Mouse (Mus musculus) kidney, postnatal 4 days (tissue): ENCODE results near the gene Agrp.

Source experiments
- DNase-seq, 2 experiments: peaks; one replicate each; pipeline ENCODE4 v3.0.0; 2021; ENCODE audit warnings: mixed read lengths in 2 of 2

Agrp gene

GRCm38 (mm10) chr8:105546384-105547350 lies 90.5 kb downstream of the Agrp start:
- DNase-seq = no peak

GRCm38 (mm10) chr8:105545249-105545648 lies 91.9 kb downstream of the Agrp start:
- peak in 1 of 2 experiments; percentile 24 for DNase-seq

- peak; percentile 65 to 77 for DNase-seq
Observed at GRCm38 (mm10) chr8:105544544-105545205, 92.5 kb downstream of the Agrp start.

GRCm38 (mm10) chr8:105543703-105544102 lies 93.5 kb downstream of the Agrp start:
- no peak for DNase-seq

- DNase-seq = no peak
Observed at GRCm38 (mm10) chr8:105542808-105543207, 94.4 kb downstream of the Agrp start.

- DNase-seq = no peak
Observed at GRCm38 (mm10) chr8:105542032-105542656, 95.0 kb downstream of the Agrp start.

- DNase-seq = no peak
Observed at GRCm38 (mm10) chr8:105538940-105539339, 98.3 kb downstream of the Agrp start.

GRCm38 (mm10) chr8:105537011-105537677 lies 100.0 kb downstream of the Agrp start:
- DNase-seq = no peak

GRCm38 (mm10) chr8:105536546-105536945 lies 100.6 kb downstream of the Agrp start:
- DNase-seq = no peak

- peak; percentile 91 for DNase-seq
Observed at GRCm38 (mm10) chr8:105533892-105534329, 103.3 kb downstream of the Agrp start.

- DNase-seq = peak in 1 of 2 experiments; percentile 23
Observed at GRCm38 (mm10) chr8:105533439-105533838, 103.8 kb downstream of the Agrp start.

- DNase-seq = peak; percentile 80 to 82
Observed at GRCm38 (mm10) chr8:105531774-105532173, 105.4 kb downstream of the Agrp start.

- peak in 1 of 2 experiments; percentile 25 for DNase-seq
Observed at GRCm38 (mm10) chr8:105529271-105529670, 107.9 kb downstream of the Agrp start.

- no peak for DNase-seq
Observed at GRCm38 (mm10) chr8:105528206-105528605, 109.0 kb downstream of the Agrp start.

- peak; percentile 71 to 81 for DNase-seq
Observed at GRCm38 (mm10) chr8:105527110-105527509, 110.1 kb downstream of the Agrp start.

- peak in 1 of 2 experiments; percentile 22 for DNase-seq
Observed at GRCm38 (mm10) chr8:105522890-105523289, 114.3 kb downstream of the Agrp start.

- DNase-seq = no peak
Observed at GRCm38 (mm10) chr8:105521995-105522769, 115.0 kb downstream of the Agrp start.

GRCm38 (mm10) chr8:105521061-105521460 lies 116.1 kb downstream of the Agrp start:
- peak in 1 of 2 experiments; percentile 24 for DNase-seq

- no peak for DNase-seq
Observed at GRCm38 (mm10) chr8:105520521-105520920, 116.7 kb downstream of the Agrp start.

- DNase-seq = no peak
Observed at GRCm38 (mm10) chr8:105519591-105519990, 117.6 kb downstream of the Agrp start.

- DNase-seq = peak; percentile 70 to 78
Observed at GRCm38 (mm10) chr8:105518436-105519313, 118.5 kb downstream of the Agrp start, which contains the start of gene Hsd11b2. Gene Hsd11b2, plus strand, starts transcription at chr8:105518755.
